Mouse (Mus musculus) liver, embryonic 14.5 days (tissue): ENCODE measurements around the gene Adam19.

ENCODE experiments used
- CTCF ChIP-seq: IDR thresholded peaks from 2 replicates; pipeline ENCODE4 v1.5.1; 2016; ENCODE audit warnings: antibody characterized with exemption, low read depth, control low read depth
- EP300 ChIP-seq: IDR thresholded peaks from 2 replicates; pipeline ENCODE4 v1.6.1; 2016; ENCODE audit warnings: antibody characterized with exemption, low read depth

- no peak for TF ChIP-seq EP300
- no peak for TF ChIP-seq CTCF
These were observed 129.7 kb downstream of the Adam19 start for GRCm38 (mm10) chr11:46185486-46185885.
